Mouse (Mus musculus) thymus, adult 2 months (tissue): ENCODE results near the gene Sult1d1. TPM values are rescaled to one million over a fixed set of nuclear protein-coding genes. Genes with fewer than 3 reads are reported as not detected.

Source experiments
- DNase-seq: peaks from one replicate; pipeline ENCODE4 v3.0.0; 2021
- H3K27ac ChIP-seq: fragments of 200-500 bp; 2 replicates; pipeline ENCODE4 v1.5.1; 2012; ENCODE audit warnings: low read length, control low read depth; ENCODE audit not compliant: control insufficient read depth, insufficient read depth
- H3K27me3 ChIP-seq: fragments of 200-500 bp; 2 replicates; pipeline ENCODE4 v1.6.1; 2012; ENCODE audit warnings: mild to moderate bottlenecking, low read length, moderate library complexity, mixed read lengths; ENCODE audit not compliant: control insufficient read depth, insufficient read depth
- H3K36me3 ChIP-seq: fragments of 200-500 bp; 2 replicates; pipeline ENCODE4 v1.6.1; 2012; ENCODE audit warnings: mild to moderate bottlenecking, low read length, moderate library complexity; ENCODE audit not compliant: control insufficient read depth, insufficient read depth
- H3K4me1 ChIP-seq: fragments of 200-500 bp; replicated peaks from 2 replicates; pipeline ENCODE4 v1.6.1; 2012; ENCODE audit warnings: low read length; ENCODE audit not compliant: control insufficient read depth, insufficient read depth
- H3K4me3 ChIP-seq: fragments of 200-500 bp; 2 replicates; pipeline ENCODE4 v1.5.1; 2012; ENCODE audit warnings: mild to moderate bottlenecking, low read length, control low read depth, moderate library complexity; ENCODE audit not compliant: control insufficient read depth, insufficient read depth
- CTCF ChIP-seq: fragments of 200-500 bp; IDR thresholded peaks from 2 replicates; pipeline ENCODE4 v1.5.1; 2012; ENCODE audit warnings: mild to moderate bottlenecking, control low read depth, low read length, moderate library complexity, borderline replicate concordance; ENCODE audit not compliant: control insufficient read depth, poor library complexity, insufficient read depth; ENCODE audit errors: extremely low read depth
- POLR2A ChIP-seq: fragments of 200-500 bp; IDR thresholded peaks from 2 replicates; pipeline ENCODE4 v1.6.1; 2012; ENCODE audit warnings: mild to moderate bottlenecking, low read length, control low read depth, moderate library complexity; ENCODE audit not compliant: control insufficient read depth, poor library complexity, insufficient read depth; ENCODE audit errors: extremely low read depth
- WGBS: fragments of 180-500 bp; shearing (Covaris S2); methylation state at CpG from one replicate; pipeline ENCODE4 v1.1.7; 2018; 5-methylcytosine and 5-hydroxymethylcytosine counted together
- polyA plus RNA-seq: library from polyadenylated mRNA; depleted of rRNA; stranded (reverse); fragments of >200 nt; gene quantifications from 2 replicates; pipeline ENCODE4 v1.2.3, GENCODE M21; 2012; rRNA removed

The Sult1d1 gene
- polyA plus RNA-seq = 0.04 and 0.08 TPM in 2 replicates

DNA sequence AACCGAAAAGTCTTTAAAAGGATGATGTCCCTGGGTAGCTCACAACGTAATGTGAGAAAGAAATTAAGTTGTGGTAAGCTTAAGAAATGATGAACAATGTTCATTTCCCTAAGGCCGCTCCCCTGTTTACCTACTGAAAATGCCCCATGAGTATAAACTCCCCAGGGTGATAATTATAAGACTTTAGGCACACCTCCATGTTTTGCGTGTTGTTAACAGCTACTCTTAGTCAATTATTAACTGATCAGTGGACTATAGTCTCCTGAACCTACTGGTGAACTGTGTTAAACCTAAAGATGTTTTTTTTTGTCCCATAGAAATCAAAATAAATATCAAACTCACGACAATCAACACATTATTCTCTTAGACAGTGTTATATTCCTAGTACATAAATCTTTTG, at the start of gene Sult1d1:
Gene Sult1d1 (minus strand): TSS at position 183 of the 400 bp plus-strand sequence.
- no peak within 1 kb of the TSS for H3K27ac ChIP-seq
- no peak within 1 kb of the TSS for H3K4me3 ChIP-seq
- no peak for DNase-seq
- H3K36me3 ChIP-seq = no peaks in the 10 kb centered on the region
- TF ChIP-seq POLR2A (no peak), CTCF (no peak)
- H3K4me1 ChIP-seq = no peaks in the 10 kb centered on the region
- WGBS = 93% methylated on average over 5 of the region's 5 CpGs
- no peaks in the 10 kb centered on the region for H3K27me3 ChIP-seq

DNA sequence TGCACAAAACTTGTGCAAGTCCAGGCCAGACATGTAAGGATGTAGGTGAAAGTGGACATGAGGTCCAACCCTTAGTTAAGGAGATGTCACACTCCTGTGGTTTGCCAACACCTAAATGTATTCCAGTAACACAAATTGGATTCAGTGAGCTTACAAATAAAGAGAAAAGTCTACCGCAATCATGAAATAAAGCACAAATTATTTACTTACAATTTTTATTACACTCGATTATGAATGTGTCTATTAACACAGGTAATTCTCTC, 46.2 kb upstream of the Sult1d1 start:
- no peak for DNase-seq
- Histone ChIP-seq H3K4me1 (no peaks in the 10 kb centered on the region), H3K27me3 (no peaks in the 10 kb centered on the region), H3K36me3 (no peaks in the 10 kb centered on the region), H3K4me3 (no peak overlapping the region), H3K27ac (no peak overlapping the region)
- no peak for TF ChIP-seq POLR2A
- TF ChIP-seq CTCF = no peak
- 96% methylated on average over 2 of the region's 2 CpGs for WGBS

DNA sequence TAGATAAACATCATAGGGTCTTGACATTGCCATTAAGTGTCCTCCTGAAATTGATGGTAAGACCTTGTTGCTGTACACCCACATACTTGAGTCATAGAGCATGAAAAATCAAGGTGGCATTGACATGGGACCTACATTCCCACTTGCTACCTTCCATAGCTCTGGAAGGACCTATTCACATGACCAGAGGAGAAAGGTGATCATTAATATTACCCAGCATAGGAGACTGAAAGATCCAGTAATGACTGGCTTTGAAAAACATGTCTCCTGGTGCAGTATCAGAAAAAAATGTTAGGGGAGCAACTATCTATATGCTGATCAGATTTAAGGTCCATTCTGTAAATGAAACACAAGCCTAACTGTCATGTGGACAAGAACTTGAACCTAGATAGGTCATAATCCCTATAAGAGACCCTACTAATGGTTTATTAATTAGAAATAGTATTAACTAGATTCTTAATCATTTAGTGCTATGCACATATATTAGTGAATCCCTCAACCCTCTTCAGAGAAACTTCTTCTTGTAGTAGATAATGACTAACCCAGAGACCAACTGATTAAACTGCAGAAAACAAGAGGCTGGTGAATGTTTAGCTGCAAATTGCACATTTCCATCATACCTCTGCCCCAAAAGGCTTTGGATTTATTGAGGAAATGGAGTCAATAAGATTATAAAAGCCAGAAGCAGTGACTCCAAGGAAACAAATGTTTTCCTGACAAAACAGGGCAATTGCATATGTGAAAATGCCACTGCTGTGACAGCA, 45.7 kb upstream of the Sult1d1 start:
- Histone ChIP-seq H3K4me1 (no peaks in the 10 kb centered on the region), H3K27me3 (no peaks in the 10 kb centered on the region), H3K4me3 (no peak overlapping the region), H3K27ac (no peak overlapping the region), H3K36me3 (no peaks in the 10 kb centered on the region)
- no peak for DNase-seq
- TF ChIP-seq POLR2A (no peak), CTCF (no peak)

DNA sequence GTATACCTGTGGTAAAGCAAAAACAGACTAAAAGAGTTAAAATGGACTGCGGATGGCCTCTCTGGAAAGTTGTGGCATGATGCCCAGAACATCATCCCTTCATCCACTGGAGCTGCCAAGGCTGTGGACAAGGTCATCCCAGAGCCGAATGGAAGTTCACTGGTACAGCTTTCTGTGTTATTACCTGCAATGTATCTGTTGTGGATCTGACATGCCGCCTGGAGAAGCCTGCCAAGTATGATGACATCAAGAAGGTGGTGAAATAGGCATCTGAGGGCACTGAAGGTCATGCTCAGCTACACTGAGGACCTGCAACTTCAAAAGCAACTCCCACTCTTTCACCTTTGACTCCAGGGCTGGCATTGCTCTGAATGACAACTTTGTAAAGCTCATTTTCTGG, 32.2 kb upstream of the Sult1d1 start:
- H3K36me3 ChIP-seq = no peaks in the 10 kb centered on the region
- no peak for DNase-seq
- H3K27me3 ChIP-seq = no peaks in the 10 kb centered on the region
- H3K4me1 ChIP-seq = no peaks in the 10 kb centered on the region
- no peak overlapping the region for H3K27ac ChIP-seq
- 83% methylated on average over 3 of the region's 3 CpGs for WGBS
- H3K4me3 ChIP-seq = no peak overlapping the region
- TF ChIP-seq POLR2A (no peak), CTCF (no peak)

DNA sequence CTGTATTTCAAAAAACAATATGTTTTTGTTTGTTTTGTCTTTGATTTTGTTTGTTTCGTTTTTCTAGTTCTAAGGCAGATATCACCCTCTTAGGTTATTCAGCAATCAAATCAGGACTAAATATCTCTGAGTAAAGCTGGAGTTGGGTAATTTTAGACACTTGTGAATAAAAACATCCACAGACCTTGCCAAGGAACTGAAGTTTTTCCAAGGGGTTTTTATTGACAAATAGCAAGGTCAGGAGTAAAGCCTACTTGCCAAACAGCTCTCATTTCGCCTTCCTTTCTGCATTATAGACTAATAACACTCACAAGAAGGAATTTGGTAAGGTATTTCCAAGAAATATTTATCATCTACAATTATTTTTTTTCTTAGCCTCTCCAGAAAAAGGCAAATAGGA, 29.1 kb upstream of the Sult1d1 start:
- no peak for DNase-seq
- no peak overlapping the region for H3K27ac ChIP-seq
- no peaks in the 10 kb centered on the region for H3K27me3 ChIP-seq
- WGBS = 60% methylated on average over 2 of the region's 2 CpGs
- H3K4me3 ChIP-seq = no peak overlapping the region
- TF ChIP-seq POLR2A (no peak), CTCF (no peak)
- H3K36me3 ChIP-seq = no peaks in the 10 kb centered on the region
- H3K4me1 ChIP-seq = no peaks in the 10 kb centered on the region

DNA sequence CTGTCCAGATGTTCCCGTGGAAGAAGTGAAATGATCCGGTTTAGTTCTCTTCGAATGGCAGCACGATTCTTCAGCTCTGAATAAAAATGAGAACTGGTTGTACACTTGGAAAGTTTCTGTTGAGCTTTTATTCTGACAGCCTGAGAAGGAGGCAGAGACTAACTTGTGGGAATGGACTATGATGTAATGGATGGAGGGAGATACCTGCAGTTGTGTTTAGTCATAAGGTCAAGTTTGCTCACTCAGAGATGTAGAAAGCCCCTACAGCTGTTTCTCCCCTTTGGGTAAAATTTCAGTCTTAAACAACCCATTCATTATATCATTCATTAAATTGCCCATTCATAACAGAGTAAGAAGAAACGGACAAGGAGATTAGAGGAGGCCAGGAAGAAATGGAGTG, 22.7 kb upstream of the Sult1d1 start, which contains the start of gene Sult1e1:
Gene Sult1e1 (minus strand): TSS at position 101 of the 400 bp plus-strand sequence.
- H3K4me3 ChIP-seq = no peak within 1 kb of the TSS
- 89% methylated on average over 5 of the region's 5 CpGs for WGBS

DNA sequence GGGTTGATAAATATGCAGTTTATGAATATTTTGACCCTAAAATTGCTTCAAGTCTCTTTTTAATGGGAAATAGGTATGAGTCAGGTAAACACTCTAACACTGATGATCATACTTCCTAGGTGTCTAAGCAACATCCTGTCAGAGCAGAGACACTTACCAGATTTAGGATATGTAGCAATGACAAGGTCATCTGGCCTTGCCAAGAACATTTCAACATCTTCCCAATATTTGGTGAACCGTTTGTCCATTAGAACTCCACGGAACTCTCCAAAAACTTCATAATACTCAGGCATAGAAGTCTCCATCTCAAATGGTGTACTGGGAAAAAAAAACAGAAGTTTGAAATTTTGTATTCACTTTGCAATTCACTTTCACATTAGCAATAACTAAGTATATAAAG, 21.1 kb upstream of the Sult1d1 start:
- TF ChIP-seq CTCF = no peak
- 83% methylated on average over 2 of the region's 2 CpGs for WGBS
- Histone ChIP-seq H3K27me3 (no peaks in the 10 kb centered on the region), H3K27ac (no peak overlapping the region), H3K4me3 (no peak overlapping the region), H3K4me1 (no peaks in the 10 kb centered on the region), H3K36me3 (no peaks in the 10 kb centered on the region)
- DNase-seq = no peak

More for the DNA sequence above, 22.7 kb upstream of the Sult1d1 start, which contains the start of gene Sult1e1:
- H3K36me3 ChIP-seq = no peaks in the 10 kb centered on the region
- TF ChIP-seq CTCF (no peak), POLR2A (no peak)
- no peaks in the 10 kb centered on the region for H3K27me3 ChIP-seq
- DNase-seq = no peak
- no peak within 1 kb of the TSS for H3K27ac ChIP-seq
- H3K4me1 ChIP-seq = no peaks in the 10 kb centered on the region
